Mouse (Mus musculus) megakaryocyte, adult 5-6 weeks (primary cell): ENCODE measurements around the gene Ppm1m. TPM values are rescaled to one million over a fixed set of nuclear protein-coding genes. Genes with fewer than 3 reads are reported as not detected.
A peak's percentile ranks its signal among the peaks of the same experiment; 100 is the strongest.

ENCODE experiments used
- ATAC-seq: 2 replicates; pipeline ENCODE4 v1.8.0; 2016; ENCODE audit warnings: mild to moderate bottlenecking, inconsistent platforms; ENCODE audit not compliant: poor library complexity, severe bottlenecking
- total RNA-seq, 2 experiments: library from RNA; stranded (forward) in 1 of 2; stranded (reverse) in 1 of 2; fragments of 153-499, 151-499 nt in 1 of 2; fragments of 221-1000, 200-1000 nt in 1 of 2; gene quantifications; 2 replicates each; pipeline versions ENCODE4 v1.2.3 to v1.2.4; 2015 to 2017

Gene Ppm1m
- total RNA-seq, 2 experiments from 2014 or later, result 42.3 to 46.4 TPM

GRCm38 (mm10) chr9:106222261-106222851 lies 22.8 kb upstream of the Ppm1m start, which contains the start of gene Tlr9:
Gene Tlr9, plus strand, starts transcription at chr9:106222598.
- peak; percentile 62 for ATAC-seq

GRCm38 (mm10) chr9:106220894-106221523 lies 21.5 kb upstream of the Ppm1m start:
- ATAC-seq, result no peak

GRCm38 (mm10) chr9:106216971-106217370 lies 17.4 kb upstream of the Ppm1m start:
- ATAC-seq, result no peak

GRCm38 (mm10) chr9:106215341-106216125 lies 16.0 kb upstream of the Ppm1m start:
- no peak for ATAC-seq

GRCm38 (mm10) chr9:106212594-106212981 lies 13.0 kb upstream of the Ppm1m start:
- no peak for ATAC-seq

GRCm38 (mm10) chr9:106211680-106212593 lies 12.4 kb upstream of the Ppm1m start:
- ATAC-seq, result peak; percentile 97

- ATAC-seq, result no peak
Measured at GRCm38 (mm10) chr9:106210853-106211609, 11.5 kb upstream of the Ppm1m start.

GRCm38 (mm10) chr9:106209954-106210353 lies 10.4 kb upstream of the Ppm1m start:
- ATAC-seq, result no peak

- no peak for ATAC-seq
Measured at GRCm38 (mm10) chr9:106208181-106208580, 8.6 kb upstream of the Ppm1m start.

GRCm38 (mm10) chr9:106206515-106206914 lies 7.0 kb upstream of the Ppm1m start:
- no peak for ATAC-seq

- no peak for ATAC-seq
Measured at GRCm38 (mm10) chr9:106205713-106206290, 6.3 kb upstream of the Ppm1m start.

GRCm38 (mm10) chr9:106203990-106204851 lies 4.7 kb upstream of the Ppm1m start:
- peak; percentile 55 for ATAC-seq

- ATAC-seq, result peak; percentile 62
Measured at GRCm38 (mm10) chr9:106202819-106203636, 3.5 kb upstream of the Ppm1m start, which contains the start of gene Twf2. Gene Twf2, plus strand, starts transcription at chr9:106203108.

GRCm38 (mm10) chr9:106201895-106202294 lies 2.3 kb upstream of the Ppm1m start:
- ATAC-seq, result no peak

- ATAC-seq, result peak; percentile 56
Measured at GRCm38 (mm10) chr9:106198962-106199458, 536 bp downstream of the Ppm1m start.

- no peak for ATAC-seq
Measured at GRCm38 (mm10) chr9:106197732-106198131, 1.8 kb downstream of the Ppm1m start.

- ATAC-seq, result peak; percentile 42
Measured at GRCm38 (mm10) chr9:106197081-106197713, 2.3 kb downstream of the Ppm1m start.
